Mouse (Mus musculus): ENCODE measurements around the gene Nr5a2. TPM values are rescaled to one million over a fixed set of nuclear protein-coding genes. Genes with fewer than 3 reads are reported as not detected.

The Nr5a2 gene
- polyA plus RNA-seq, 1 experiment: not detected

DNA sequence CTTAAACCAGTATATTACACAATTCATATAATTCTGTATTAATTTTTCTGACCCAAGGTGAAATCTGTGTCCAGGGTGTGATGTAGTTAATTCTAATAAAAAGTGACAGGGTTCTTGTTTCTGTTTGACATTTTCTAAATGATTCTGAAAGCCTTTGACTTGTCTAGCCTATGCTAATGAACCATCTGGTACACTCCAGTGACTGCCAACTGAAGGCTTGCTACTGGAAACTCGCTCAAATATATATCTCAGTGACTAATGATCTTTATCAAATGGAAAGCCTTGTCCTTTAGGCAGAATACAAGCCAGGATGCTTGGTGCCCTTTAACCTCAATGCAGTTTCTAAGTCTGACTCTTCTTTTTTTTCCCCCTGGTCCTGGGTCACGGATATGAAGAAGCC is 114.2 kb downstream of the Nr5a2 start:
- TF ChIP-seq TCF3 (IDR thresholded peaks at IDR 0.05; ENCODE audit: insufficient read length, low read depth) (no peak), MYOD1 (IDR thresholded peaks at IDR 0.05; ENCODE audit: control insufficient read depth in 1 of 3, insufficient read length in 2 of 3, low read depth in 2 of 3) (no peak), REST (IDR thresholded peaks at IDR 0.05; ENCODE audit: insufficient read depth, insufficient read length) (no peak), TCF12 (IDR thresholded peaks at IDR 0.05; ENCODE audit: insufficient read depth, poor library complexity, severe bottlenecking) (no peak), MAX (IDR thresholded peaks at IDR 0.05; ENCODE audit: low read depth) (no peak), USF1 (IDR thresholded peaks at IDR 0.05; ENCODE audit: low read depth) (no peak), POLR2AphosphoS2 (IDR thresholded peaks at IDR 0.05; ENCODE audit: insufficient read length, low read depth) (no peak), POLR2A (IDR thresholded peaks at IDR 0.05; ENCODE audit: insufficient read length, low read depth) (no peak), E2F4 (IDR thresholded peaks at IDR 0.05; ENCODE audit: insufficient read depth) (no peak), SRF (IDR thresholded peaks at IDR 0.05; ENCODE audit: control insufficient read depth, insufficient read length, low read depth) (no peak), MYOG (IDR thresholded peaks at IDR 0.05; ENCODE audit: control insufficient read depth in 1 of 3, insufficient read depth in 1 of 3, insufficient read length in 2 of 3, low read depth in 2 of 3) (no peak), CEBPB (IDR thresholded peaks at IDR 0.05; ENCODE audit: insufficient read depth, poor library complexity, severe bottlenecking) (no peak)
- H3ac ChIP-seq (ENCODE audit: control insufficient read depth, insufficient read length): no peak overlapping the region

DNA sequence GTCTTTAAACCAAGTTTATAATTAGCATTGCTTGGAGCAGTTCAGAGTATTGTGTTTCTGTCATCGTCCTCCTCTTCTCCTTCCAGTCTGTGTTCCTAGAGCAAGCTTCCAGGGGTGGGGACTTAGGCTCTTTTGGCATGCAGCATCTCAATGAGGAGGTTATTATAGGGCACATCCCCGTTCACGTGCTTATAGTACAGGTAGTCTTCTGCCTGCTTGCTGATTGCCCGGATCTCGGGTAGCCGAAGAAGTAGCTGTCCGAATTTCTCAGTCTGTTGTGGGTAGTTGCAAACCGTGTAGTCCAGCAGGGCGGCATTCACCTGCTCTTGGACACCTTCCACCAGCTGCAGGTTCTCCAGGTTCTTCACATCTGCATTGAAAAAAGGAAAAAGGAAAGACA is 114.9 kb downstream of the Nr5a2 start:
- no peak overlapping the region for H3K4me2 ChIP-seq (ENCODE audit: low read depth)
- TF ChIP-seq POLR2A (IDR thresholded peaks at IDR 0.05; ENCODE audit: insufficient read length, low read depth): no peak
- no peak for TF ChIP-seq REST (IDR thresholded peaks at IDR 0.05; ENCODE audit: insufficient read depth, insufficient read length)
- no peak for TF ChIP-seq SRF (IDR thresholded peaks at IDR 0.05; ENCODE audit: control insufficient read depth, insufficient read length, low read depth)
- no peak for TF ChIP-seq CEBPB (IDR thresholded peaks at IDR 0.05; ENCODE audit: insufficient read depth, poor library complexity, severe bottlenecking)
- no peak for TF ChIP-seq E2F4 (IDR thresholded peaks at IDR 0.05; ENCODE audit: insufficient read depth)
- TF ChIP-seq MYOD1 (IDR thresholded peaks at IDR 0.05; ENCODE audit: control insufficient read depth in 1 of 3, insufficient read length in 2 of 3, low read depth in 2 of 3): no peak
- no peak for TF ChIP-seq USF1 (IDR thresholded peaks at IDR 0.05; ENCODE audit: low read depth)
- no peaks in the 10 kb centered on the region for H3K36me3 ChIP-seq (ENCODE audit: control insufficient read depth, insufficient read depth)
- H3ac ChIP-seq (ENCODE audit: control insufficient read depth, insufficient read length): no peak overlapping the region
- no peak overlapping the region for H3K4me3 ChIP-seq
- H3K79me2 ChIP-seq (ENCODE audit: control insufficient read depth, insufficient read depth): no peaks in the 10 kb centered on the region
- H3K27me3 ChIP-seq (ENCODE audit: control insufficient read depth, insufficient read depth, insufficient read length): peaks cover 7% of the 10 kb centered on the region

More for the DNA sequence above, 114.2 kb downstream of the Nr5a2 start:
- peaks cover 7% of the 10 kb centered on the region for H3K27me3 ChIP-seq (ENCODE audit: control insufficient read depth, insufficient read depth, insufficient read length)
- H3K79me2 ChIP-seq (ENCODE audit: control insufficient read depth, insufficient read depth): no peaks in the 10 kb centered on the region
- no peak overlapping the region for H3K4me3 ChIP-seq
- H3K4me2 ChIP-seq (ENCODE audit: low read depth): no peak overlapping the region
- no peaks in the 10 kb centered on the region for H3K36me3 ChIP-seq (ENCODE audit: control insufficient read depth, insufficient read depth)

GRCm38 (mm10) chr1:136840512-136840911 is 119.7 kb downstream of the Nr5a2 start:
- Histone ChIP-seq H3ac (ENCODE audit: control insufficient read depth, insufficient read length) (no peak overlapping the region), H3K4me2 (ENCODE audit: low read depth) (no peak overlapping the region), H3K36me3 (ENCODE audit: control insufficient read depth, insufficient read depth) (no peaks in the 10 kb centered on the region), H3K4me3 (no peak overlapping the region), H3K27me3 (ENCODE audit: control insufficient read depth, insufficient read depth, insufficient read length) (peaks cover 7% of the 10 kb centered on the region), H3K79me2 (ENCODE audit: control insufficient read depth, insufficient read depth) (no peaks in the 10 kb centered on the region)
- TF ChIP-seq USF1 (IDR thresholded peaks at IDR 0.05; ENCODE audit: low read depth) (no peak), E2F4 (IDR thresholded peaks at IDR 0.05; ENCODE audit: insufficient read depth) (no peak), REST (IDR thresholded peaks at IDR 0.05; ENCODE audit: insufficient read depth, insufficient read length) (no peak), TCF12 (IDR thresholded peaks at IDR 0.05; ENCODE audit: insufficient read depth, poor library complexity, severe bottlenecking) (no peak), TCF3 (IDR thresholded peaks at IDR 0.05; ENCODE audit: insufficient read length, low read depth) (no peak), POLR2AphosphoS2 (IDR thresholded peaks at IDR 0.05; ENCODE audit: insufficient read length, low read depth) (no peak), POLR2A (IDR thresholded peaks at IDR 0.05; ENCODE audit: insufficient read length, low read depth) (no peak), MYOD1 (IDR thresholded peaks at IDR 0.05; ENCODE audit: control insufficient read depth in 1 of 3, insufficient read length in 2 of 3, low read depth in 2 of 3) (no peak), MAX (IDR thresholded peaks at IDR 0.05; ENCODE audit: low read depth) (no peak), MYOG (IDR thresholded peaks at IDR 0.05; ENCODE audit: control insufficient read depth in 1 of 3, insufficient read depth in 1 of 3, insufficient read length in 2 of 3, low read depth in 2 of 3) (no peak), SRF (IDR thresholded peaks at IDR 0.05; ENCODE audit: control insufficient read depth, insufficient read length, low read depth) (no peak), CEBPB (IDR thresholded peaks at IDR 0.05; ENCODE audit: insufficient read depth, poor library complexity, severe bottlenecking) (no peak)

- H3K36me3 ChIP-seq (ENCODE audit: control insufficient read depth, insufficient read depth): no peaks in the 10 kb centered on the region
- no peak overlapping the region for H3ac ChIP-seq (ENCODE audit: control insufficient read depth, insufficient read length)
- H3K4me3 ChIP-seq: no peak overlapping the region
- no peaks in the 10 kb centered on the region for H3K79me2 ChIP-seq (ENCODE audit: control insufficient read depth, insufficient read depth)
- no peak overlapping the region for H3K4me2 ChIP-seq (ENCODE audit: low read depth)
- no peak for TF ChIP-seq MAX (IDR thresholded peaks at IDR 0.05; ENCODE audit: low read depth)
- H3K27me3 ChIP-seq (ENCODE audit: control insufficient read depth, insufficient read depth, insufficient read length): peaks cover 7% of the 10 kb centered on the region
These were observed 121.0 kb downstream of the Nr5a2 start for GRCm38 (mm10) chr1:136839202-136839601.

- no peak for TF ChIP-seq POLR2A (IDR thresholded peaks at IDR 0.05; ENCODE audit: insufficient read length, low read depth)
- no peak for TF ChIP-seq MAX (IDR thresholded peaks at IDR 0.05; ENCODE audit: low read depth)
- TF ChIP-seq TCF3 (IDR thresholded peaks at IDR 0.05; ENCODE audit: insufficient read length, low read depth): no peak
- no peak for TF ChIP-seq CEBPB (IDR thresholded peaks at IDR 0.05; ENCODE audit: insufficient read depth, poor library complexity, severe bottlenecking)
- no peak for TF ChIP-seq TCF12 (IDR thresholded peaks at IDR 0.05; ENCODE audit: insufficient read depth, poor library complexity, severe bottlenecking)
- no peak for TF ChIP-seq E2F4 (IDR thresholded peaks at IDR 0.05; ENCODE audit: insufficient read depth)
- no peak for TF ChIP-seq MYOD1 (IDR thresholded peaks at IDR 0.05; ENCODE audit: control insufficient read depth in 1 of 3, insufficient read length in 2 of 3, low read depth in 2 of 3)
- no peak for TF ChIP-seq POLR2AphosphoS2 (IDR thresholded peaks at IDR 0.05; ENCODE audit: insufficient read length, low read depth)
- no peak for TF ChIP-seq MYOG (IDR thresholded peaks at IDR 0.05; ENCODE audit: control insufficient read depth in 1 of 3, insufficient read depth in 1 of 3, insufficient read length in 2 of 3, low read depth in 2 of 3)
- no peak for TF ChIP-seq REST (IDR thresholded peaks at IDR 0.05; ENCODE audit: insufficient read depth, insufficient read length)
- TF ChIP-seq SRF (IDR thresholded peaks at IDR 0.05; ENCODE audit: control insufficient read depth, insufficient read length, low read depth): no peak
- no peak for TF ChIP-seq USF1 (IDR thresholded peaks at IDR 0.05; ENCODE audit: low read depth)
- Histone ChIP-seq H3K79me2 (ENCODE audit: control insufficient read depth, insufficient read depth) (no peaks in the 10 kb centered on the region), H3K4me3 (no peak overlapping the region), H3ac (ENCODE audit: control insufficient read depth, insufficient read length) (no peak overlapping the region), H3K27me3 (ENCODE audit: control insufficient read depth, insufficient read depth, insufficient read length) (no peaks in the 10 kb centered on the region), H3K36me3 (ENCODE audit: control insufficient read depth, insufficient read depth) (no peaks in the 10 kb centered on the region), H3K4me2 (ENCODE audit: low read depth) (no peak overlapping the region)
These were observed 127.7 kb downstream of the Nr5a2 start for GRCm38 (mm10) chr1:136832305-136833152.

All from myocyte (in vitro differentiated cells).